In genomic region chr9:74747886-74748285, GRCm38 (mm10) we compare ENCODE assay signal across 30 mouse cellular contexts.
DNase-seq lines count a peak whose midpoint lies in the region; ATAC-seq lines count a peak whose summit lies in the region.
"Had no signal": no experiment of that assay in that cellular context is flagged by ENCODE, and none has a peak within 500 bp of the region (broad histone marks: within the 10 kb centered on the region; RNA-seq: fewer than 3 reads in every experiment).

No protein-coding gene starts in this region.

- H3K9ac ChIP-seq in forebrain, embryonic 14.5 days (ENCODE audit: low read length), result no peak overlapping the region
- no peak overlapping the region for H3K9ac ChIP-seq in forebrain, embryonic 15.5 days (replicated peaks)
- H3K9ac ChIP-seq in hindbrain, embryonic 16.5 days (ENCODE audit: low read depth, low read length), result no peak overlapping the region
- H3K9ac ChIP-seq: forebrain, embryonic 12.5 days; heart, embryonic 13.5 days; hindbrain, embryonic 14.5 days; limb, embryonic 15.5 days; liver, embryonic 14.5 days; midbrain, embryonic 15.5 days had no signal

- H3K4me1 ChIP-seq in forebrain, embryonic 14.5 days (ENCODE audit: control insufficient read depth, insufficient read depth, low read length), result no peaks in the 10 kb centered on the region
- no peaks in the 10 kb centered on the region for H3K4me1 ChIP-seq in forebrain, embryonic 15.5 days
- no peaks in the 10 kb centered on the region for H3K4me1 ChIP-seq in hindbrain, embryonic 16.5 days (ENCODE audit: control insufficient read depth, insufficient read depth, low read depth, low read length)
- H3K4me1 ChIP-seq: forebrain, embryonic 12.5 days; heart, embryonic 13.5 days; limb, embryonic 15.5 days; midbrain, embryonic 15.5 days had no signal

- intact Hi-C loops in left cerebral cortex, postnatal 4 days (cut with DNase I), result no loop called here

- no peaks in the 10 kb centered on the region for H3K36me3 ChIP-seq in forebrain, embryonic 14.5 days (ENCODE audit: control insufficient read depth, insufficient read depth, low read length)
- H3K36me3 ChIP-seq in forebrain, embryonic 15.5 days, result no peaks in the 10 kb centered on the region
- H3K36me3 ChIP-seq in hindbrain, embryonic 16.5 days (ENCODE audit: control insufficient read depth, insufficient read depth, low read length), result no peaks in the 10 kb centered on the region
- H3K36me3 ChIP-seq: forebrain, embryonic 12.5 days; heart, embryonic 13.5 days; limb, embryonic 10.5 days; limb, embryonic 15.5 days; midbrain, embryonic 15.5 days had no signal

- H3K27ac ChIP-seq in forebrain, embryonic 14.5 days (ENCODE audit: low read depth, low read length), result no peak overlapping the region
- H3K27ac ChIP-seq in forebrain, embryonic 15.5 days (replicated peaks), result no peak overlapping the region
- no peak overlapping the region for H3K27ac ChIP-seq in hindbrain, embryonic 16.5 days (ENCODE audit: low read depth, low read length)
- H3K27ac ChIP-seq: forebrain, embryonic 12.5 days; heart, embryonic 13.5 days; hindbrain, embryonic 14.5 days; limb, embryonic 10.5 days; limb, embryonic 15.5 days; liver, embryonic 14.5 days; macrophage; midbrain, embryonic 15.5 days had no signal

- DNase-seq in forebrain, embryonic 14.5 days (ENCODE audit: low spot score), result peak; percentile 12
- peak; percentile 1 to 25 for DNase-seq in left cerebral cortex, adult 9 months (ENCODE audit: low spot score in 2 of 2)
- DNase-seq in left cerebral cortex, postnatal 4 days, result no peak
- DNase-seq in right cerebral cortex, adult 18-20 months, result peak; percentile 17
- DNase-seq in right cerebral cortex, postnatal 4 days, result no peak
- DNase-seq in layer of hippocampus, postnatal 36 days, result peak; percentile 17 to 21
- DNase-seq: adrenal gland, postnatal 10 days; cerebellum, adult 18-20 months; cerebellum, postnatal 10 days; heart, postnatal 10 days; kidney, adult 11 months; kidney, postnatal 14 days; lung, adult 2 months; lung, postnatal 10 days; right cerebral cortex, postnatal 14 days; spleen, adult 18-20 months; thymus, adult 18-20 months; thymus, postnatal 25 days had no signal

- no peaks in the 10 kb centered on the region for H3K27me3 ChIP-seq in forebrain, embryonic 14.5 days (replicated peaks; ENCODE audit: control insufficient read depth, insufficient read depth, low read length)
- no peaks in the 10 kb centered on the region for H3K27me3 ChIP-seq in forebrain, embryonic 15.5 days
- no peaks in the 10 kb centered on the region for H3K27me3 ChIP-seq in hindbrain, embryonic 16.5 days (replicated peaks; ENCODE audit: control insufficient read depth, insufficient read depth, low read length)
- H3K27me3 ChIP-seq: forebrain, embryonic 12.5 days; heart, embryonic 13.5 days; limb, embryonic 15.5 days; midbrain, embryonic 15.5 days had no signal

- 78% methylated on average over 7 of the region's 7 CpGs for WGBS in forebrain, embryonic 14.5 days
- WGBS in forebrain, embryonic 15.5 days, result 77% methylated on average over 7 of the region's 7 CpGs
- 83% methylated on average over 7 of the region's 7 CpGs for WGBS in hindbrain, embryonic 16.5 days

- no peak overlapping the region for H3K4me3 ChIP-seq in forebrain, embryonic 14.5 days (ENCODE audit: low read depth, low read length)
- no peak overlapping the region for H3K4me3 ChIP-seq in forebrain, embryonic 15.5 days
- no peak overlapping the region for H3K4me3 ChIP-seq in hindbrain, embryonic 16.5 days (ENCODE audit: low read length)
- H3K4me3 ChIP-seq: erythroblast, embryonic 14.5 days; forebrain, embryonic 12.5 days; heart, embryonic 13.5 days; limb, embryonic 10.5 days; limb, embryonic 15.5 days; midbrain, embryonic 15.5 days had no signal

- H3K9me3 ChIP-seq in forebrain, embryonic 14.5 days (replicated peaks; ENCODE audit: control insufficient read depth, low read length), result no peaks in the 10 kb centered on the region
- H3K9me3 ChIP-seq in forebrain, embryonic 15.5 days, result no peaks in the 10 kb centered on the region
- H3K9me3 ChIP-seq in hindbrain, embryonic 16.5 days (ENCODE audit: control insufficient read depth, low read length), result no peaks in the 10 kb centered on the region
- H3K9me3 ChIP-seq: forebrain, embryonic 12.5 days; heart, embryonic 13.5 days; limb, embryonic 10.5 days; limb, embryonic 15.5 days; midbrain, embryonic 15.5 days had no signal

- no peak for ATAC-seq in forebrain, embryonic 14.5 days
- ATAC-seq in forebrain, embryonic 15.5 days (replicated peaks), result no peak
- ATAC-seq in hindbrain, embryonic 16.5 days, result no peak
- ATAC-seq: inflammation-experienced regulatory T-cells, adult 6 months; midbrain, embryonic 15.5 days had no signal

- H3K4me2 ChIP-seq in forebrain, embryonic 14.5 days (ENCODE audit: low read length), result no peak overlapping the region
- H3K4me2 ChIP-seq in forebrain, embryonic 15.5 days (replicated peaks), result no peak overlapping the region
- H3K4me2 ChIP-seq in hindbrain, embryonic 16.5 days (ENCODE audit: low read length), result no peak overlapping the region
- H3K4me2 ChIP-seq: forebrain, embryonic 12.5 days; heart, embryonic 13.5 days; hindbrain, embryonic 14.5 days; limb, embryonic 15.5 days; midbrain, embryonic 15.5 days had no signal

Comparison
In these comparisons a context has a peak if more than half of its experiments do, and no peak if none do; other contexts are left out.
1. DNase-seq: peak in forebrain, embryonic 14.5 days (single experiment), left cerebral cortex, adult 9 months (2 of 2), right cerebral cortex, adult 18-20 months (single experiment) and layer of hippocampus, postnatal 36 days (2 of 2); none in left cerebral cortex, postnatal 4 days (single experiment) and right cerebral cortex, postnatal 4 days (single experiment).